Mouse (Mus musculus) midbrain, postnatal 0 days (tissue): ENCODE data around the gene Usp54. TPM values are rescaled to one million over a fixed set of nuclear protein-coding genes. Genes with fewer than 3 reads are reported as not detected.

Experiments used
- ATAC-seq: fragments of 200-750 bp; cut with Nextera tagmentation; 2 replicates; pipeline ENCODE4 v1.8.0; 2017; ENCODE audit warnings: moderate number of reproducible peaks, mild to moderate bottlenecking, moderate TSS enrichment, moderate library complexity; ENCODE audit not compliant: low FRiP score
- DNase-seq: peaks from one replicate; pipeline ENCODE4 v3.0.0-alpha.2; 2015; ENCODE audit warnings: low spot score
- H3K27ac ChIP-seq: fragments of 300-500 bp; sonication (generic); 2 replicates; pipeline ENCODE4 v1.5.1; 2014; ENCODE audit warnings: low read depth, mild to moderate bottlenecking, low read length, mixed read lengths
- H3K27me3 ChIP-seq: fragments of 300-500 bp; sonication (generic); 2 replicates; pipeline ENCODE4 v1.6.1; 2014; ENCODE audit warnings: low read length, control low read depth, mixed read lengths; ENCODE audit not compliant: insufficient read depth
- H3K36me3 ChIP-seq: fragments of 300-500 bp; sonication (generic); 2 replicates; pipeline ENCODE4 v1.6.1; 2014; ENCODE audit warnings: low read length, control low read depth, mixed read lengths; ENCODE audit not compliant: insufficient read depth
- H3K4me1 ChIP-seq: fragments of 300-500 bp; sonication (generic); 2 replicates; pipeline ENCODE4 v1.6.1; 2014; ENCODE audit warnings: mild to moderate bottlenecking, control low read depth, antibody characterized with exemption, low read length, mixed read lengths; ENCODE audit not compliant: insufficient read depth
- H3K4me2 ChIP-seq: fragments of 300-500 bp; sonication (generic); 2 replicates; pipeline ENCODE4 v1.6.1; 2014; ENCODE audit warnings: low read depth, mild to moderate bottlenecking, low read length, mixed read lengths; ENCODE audit not compliant: poor library complexity, severe bottlenecking
- H3K4me3 ChIP-seq: fragments of 300-500 bp; sonication (generic); 2 replicates; pipeline ENCODE4 v1.5.1; 2014; ENCODE audit warnings: low read depth, mild to moderate bottlenecking, low read length, moderate library complexity
- H3K9ac ChIP-seq: fragments of 300-500 bp; sonication (generic); replicated peaks from 2 replicates; pipeline ENCODE4 v1.6.1; 2014; ENCODE audit warnings: mild to moderate bottlenecking, low read length, moderate library complexity, mixed read lengths; ENCODE audit not compliant: poor library complexity, severe bottlenecking
- H3K9me3 ChIP-seq: fragments of 300-500 bp; sonication (generic); 2 replicates; pipeline ENCODE4 v1.6.1; 2016; ENCODE audit warnings: low read length, control low read depth
- CTCF ChIP-seq: IDR thresholded peaks from 2 replicates; pipeline ENCODE4 v1.5.1; 2016; ENCODE audit warnings: antibody characterized with exemption, mild to moderate bottlenecking
- WGBS: fragments of 180-500 bp; shearing (Covaris S2); extraction: QIAGEN DNeasy Blood & Tissue Kit; methylation state at CpG from one replicate; pipeline ENCODE4 v1.1.7; 2014; 5-methylcytosine and 5-hydroxymethylcytosine counted together
- polyA plus RNA-seq: library from polyadenylated mRNA; unstranded; fragments of >200 nt; fragmentation: Nextera tagmentation; extraction: Ambion mirVana; gene quantifications from 2 replicates; pipeline ENCODE4 v1.2.1, GENCODE M21; 2015
- total RNA-seq: library from RNA; depleted of rRNA; stranded (reverse); fragments of >200 nt; gene quantifications from 2 replicates; pipeline ENCODE4 v1.2.3, GENCODE M21; 2014

The Usp54 gene
- total and polyA plus RNA-seq, 2 experiments from 2014 or later, result 6.0 to 25.5 TPM

DNA sequence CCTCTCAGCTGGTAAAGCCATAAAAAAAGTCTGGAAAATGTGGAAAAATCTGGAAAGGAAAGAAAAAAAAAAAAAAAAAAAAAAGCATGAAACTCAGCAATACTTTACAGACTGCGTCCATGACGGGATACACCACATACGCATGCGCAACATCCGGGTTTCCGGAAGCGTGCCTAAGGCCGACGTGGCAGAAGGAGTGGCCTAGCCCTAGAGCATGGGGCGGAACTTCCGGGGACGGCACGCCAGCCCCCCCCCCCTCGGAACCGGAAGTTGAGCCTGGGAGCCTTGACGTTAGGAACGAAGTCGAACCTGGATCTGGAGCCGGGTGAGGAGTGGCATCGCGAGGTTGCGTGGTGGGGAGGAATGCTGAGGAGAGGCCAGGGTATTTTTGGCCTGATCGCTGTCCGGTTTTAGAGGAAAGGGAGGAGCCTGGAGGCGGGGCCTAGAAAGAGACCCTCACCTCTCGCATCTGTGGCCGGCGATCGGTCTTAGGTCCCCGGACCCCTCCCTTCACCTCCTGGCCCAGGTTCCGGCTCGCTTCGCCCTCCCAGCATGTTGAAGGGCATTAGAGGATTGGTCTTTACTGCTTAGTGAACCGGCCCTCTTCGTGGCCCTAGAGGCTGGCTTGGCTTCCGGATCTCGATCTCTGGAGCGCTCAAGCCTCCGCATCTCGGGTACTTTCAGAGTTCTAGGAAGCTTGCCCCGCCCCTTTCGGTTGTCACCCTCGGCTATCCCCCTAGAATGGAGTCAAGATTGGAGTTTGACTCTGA lies 33.4 kb upstream of the Usp54 start, which contains the start of gene Sec24c:
Sec24c (plus strand) TSS at position 245 of the 770 bp plus-strand sequence.
- peaks cover 5% of the 10 kb centered on the region; the same call in 1 of the 2 replicates for H3K4me1 ChIP-seq
- peak within 1 kb of the TSS; percentile 62 for H3K4me3 ChIP-seq
- peak within 1 kb of the TSS; percentile 74 for H3K9ac ChIP-seq
- no peaks in the 10 kb centered on the region; the same call in 1 of the 2 replicates for H3K27me3 ChIP-seq
- TF ChIP-seq CTCF, result no peak
- H3K9me3 ChIP-seq, result no peaks in the 10 kb centered on the region
- DNase-seq, result peak; percentile 99
- H3K4me2 ChIP-seq, result peak within 1 kb of the TSS; percentile 87
- WGBS, result 2% methylated on average over 43 of the region's 43 CpGs
- peak; percentile 97 for ATAC-seq
- peak within 1 kb of the TSS; percentile 81 for H3K27ac ChIP-seq
- peaks cover 23% of the 10 kb centered on the region for H3K36me3 ChIP-seq

DNA sequence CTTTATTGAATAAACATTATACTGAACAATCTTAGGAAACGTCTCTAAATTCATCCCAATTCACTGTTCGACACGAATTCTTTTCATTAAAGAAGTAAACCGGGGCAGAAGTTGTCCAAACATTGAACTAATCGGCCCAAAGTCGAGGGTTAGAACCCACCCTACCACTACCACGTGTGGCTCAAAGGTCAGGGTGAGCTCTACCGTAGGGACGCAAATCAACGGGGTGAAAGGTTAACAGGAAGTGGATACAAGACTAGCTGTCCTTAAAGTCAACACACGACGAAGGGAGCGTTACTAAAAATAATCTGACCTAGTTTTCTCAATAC lies 32.8 kb upstream of the Usp54 start:
- H3K27me3 ChIP-seq, result no peaks in the 10 kb centered on the region; the same call in none of the 2 replicates
- WGBS, result 12% methylated on average over 13 of the region's 13 CpGs
- no peaks in the 10 kb centered on the region for H3K9me3 ChIP-seq
- TF ChIP-seq CTCF, result no peak
- peak overlapping the region; percentile 81; the same call in 1 of the 2 replicates for H3K27ac ChIP-seq
- peak overlapping the region; percentile 62 for H3K4me3 ChIP-seq
- H3K9ac ChIP-seq, result peak overlapping the region; percentile 20; the same call in 1 of the 2 replicates
- H3K4me1 ChIP-seq, result peaks cover 5% of the 10 kb centered on the region; the same call in 1 of the 2 replicates
- peak overlapping the region; percentile 55 for H3K4me2 ChIP-seq
- DNase-seq, result no peak
- peaks cover 19% of the 10 kb centered on the region for H3K36me3 ChIP-seq
- ATAC-seq, result peak; percentile 76

DNA sequence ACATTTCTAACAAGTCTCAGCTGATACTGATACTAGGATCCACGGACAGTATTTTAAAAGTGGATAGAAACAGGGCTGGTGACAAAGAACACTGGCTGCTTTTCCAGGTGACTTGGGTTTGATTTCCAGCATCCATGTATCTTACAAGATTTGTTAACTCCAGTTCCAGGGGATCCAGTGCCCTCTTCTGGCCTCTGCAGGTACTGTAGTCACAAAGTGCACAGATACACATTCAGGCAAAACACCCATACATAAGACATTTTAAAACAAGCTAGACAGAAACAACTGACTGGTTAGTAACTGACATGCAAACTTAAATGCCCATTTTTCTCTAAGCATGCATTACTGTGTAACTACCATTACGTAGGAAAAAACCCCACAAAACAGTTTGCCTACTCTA lies 32.1 kb upstream of the Usp54 start:
- no peak overlapping the region for H3K9ac ChIP-seq
- no peak overlapping the region for H3K27ac ChIP-seq
- ATAC-seq (no peak), DNase-seq (no peak)
- no peak overlapping the region for H3K4me3 ChIP-seq
- TF ChIP-seq CTCF, result peak; percentile 69
- H3K4me2 ChIP-seq, result no peak overlapping the region
- peaks cover 12% of the 10 kb centered on the region for H3K36me3 ChIP-seq
- 91% methylated on average over 2 of the region's 2 CpGs for WGBS
- H3K9me3 ChIP-seq, result no peaks in the 10 kb centered on the region
- peaks cover 5% of the 10 kb centered on the region; the same call in 1 of the 2 replicates for H3K4me1 ChIP-seq
- peaks cover 5% of the 10 kb centered on the region for H3K27me3 ChIP-seq

DNA sequence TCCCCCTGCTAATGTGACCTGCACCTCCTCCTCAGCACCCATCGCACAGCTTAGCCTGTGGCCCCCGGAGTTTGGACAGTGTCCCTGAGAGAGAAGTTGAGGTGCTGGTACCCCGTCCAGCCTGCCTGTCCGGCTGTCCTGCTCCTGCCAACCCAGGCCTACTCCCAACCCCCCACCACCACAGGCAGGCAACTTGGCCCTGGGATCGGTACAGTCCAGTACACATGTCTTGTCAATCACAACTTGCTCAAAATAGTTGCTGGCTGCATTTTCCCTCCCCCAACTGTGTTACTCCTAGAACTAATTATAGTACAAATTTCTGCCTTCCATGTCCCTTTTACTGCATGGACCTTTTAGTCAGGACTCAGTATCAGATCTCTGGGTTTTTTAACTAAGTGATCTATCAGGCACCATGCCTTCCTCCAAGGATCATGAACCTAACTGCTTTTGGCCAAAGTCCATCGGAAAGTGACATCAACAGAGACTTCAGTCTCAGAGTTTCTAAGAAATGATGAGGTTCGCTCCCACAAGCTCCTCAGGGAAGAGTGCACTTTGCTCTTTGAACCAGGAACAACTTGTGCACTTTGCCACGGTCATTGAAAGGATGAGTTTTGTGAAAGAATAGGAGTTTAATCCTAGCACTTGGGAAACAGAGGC lies 27.4 kb upstream of the Usp54 start, which contains the start of gene Synpo2l:
Synpo2l (minus strand) TSS at position 201 of the 657 bp plus-strand sequence.
- TF ChIP-seq CTCF, result no peak
- Histone ChIP-seq H3K9me3 (no peaks in the 10 kb centered on the region), H3K9ac (no peak within 1 kb of the TSS), H3K27me3 (peaks cover 6% of the 10 kb centered on the region), H3K27ac (no peak within 1 kb of the TSS), H3K4me1 (no peaks in the 10 kb centered on the region), H3K36me3 (no peaks in the 10 kb centered on the region), H3K4me2 (no peak within 1 kb of the TSS), H3K4me3 (no peak within 1 kb of the TSS)
- DNase-seq (no peak), ATAC-seq (no peak)
- 84% methylated on average over 8 of the region's 8 CpGs for WGBS

DNA sequence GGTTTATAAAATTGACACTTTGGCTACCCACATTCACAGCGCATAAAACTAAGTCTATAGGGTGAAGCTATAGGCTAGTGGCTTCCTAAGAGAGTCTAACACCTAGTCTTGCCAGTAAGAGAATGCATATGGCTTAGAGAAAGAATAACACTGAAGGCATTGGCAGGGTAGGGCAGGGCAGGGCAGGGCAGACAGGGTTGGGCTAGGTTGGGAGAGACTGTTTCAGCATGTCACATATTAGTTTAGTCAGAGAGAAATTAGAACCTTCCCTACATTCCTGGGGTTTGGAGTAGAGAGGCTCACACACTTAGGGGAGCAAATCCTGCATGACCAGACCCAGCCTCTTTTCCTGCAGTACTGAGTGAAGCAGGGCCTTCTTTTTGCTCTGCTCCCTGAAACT lies 26.6 kb upstream of the Usp54 start:
- H3K27ac ChIP-seq, result no peak overlapping the region
- H3K4me2 ChIP-seq, result no peak overlapping the region
- ATAC-seq (no peak), DNase-seq (no peak)
- 73% methylated on average over 1 of the region's 1 CpGs for WGBS
- H3K27me3 ChIP-seq, result peaks cover 6% of the 10 kb centered on the region
- H3K36me3 ChIP-seq, result no peaks in the 10 kb centered on the region
- H3K9ac ChIP-seq, result no peak overlapping the region
- H3K9me3 ChIP-seq, result no peaks in the 10 kb centered on the region
- no peak for TF ChIP-seq CTCF
- H3K4me1 ChIP-seq, result no peaks in the 10 kb centered on the region
- H3K4me3 ChIP-seq, result no peak overlapping the region

DNA sequence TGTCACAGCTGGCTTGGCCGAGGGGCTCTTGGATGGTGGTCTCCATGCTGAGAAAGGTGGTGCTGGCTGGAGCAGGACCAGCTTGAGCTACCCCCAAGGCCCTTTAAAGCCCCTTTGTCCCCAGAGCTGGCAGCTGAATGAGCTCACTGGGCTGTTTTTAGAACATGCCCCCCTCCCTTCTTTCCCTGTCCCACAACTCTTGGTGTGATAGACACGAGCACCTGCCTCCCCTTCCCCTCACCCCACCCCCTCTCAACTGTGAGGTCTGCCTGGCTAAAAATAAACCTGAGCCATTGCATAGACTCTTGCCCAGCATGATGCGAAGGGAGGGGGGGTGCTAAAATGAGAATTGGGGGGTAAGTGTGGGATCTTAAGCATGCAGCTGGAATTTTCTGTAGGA lies 23.6 kb upstream of the Usp54 start:
- ATAC-seq (no peak), DNase-seq (no peak)
- no peak overlapping the region for H3K4me2 ChIP-seq
- peaks cover 6% of the 10 kb centered on the region; the same call in 1 of the 2 replicates for H3K4me1 ChIP-seq
- TF ChIP-seq CTCF, result no peak
- 34% methylated on average over 3 of the region's 3 CpGs for WGBS
- H3K9ac ChIP-seq, result no peak overlapping the region
- H3K9me3 ChIP-seq, result no peaks in the 10 kb centered on the region
- no peak overlapping the region for H3K27ac ChIP-seq
- H3K4me3 ChIP-seq, result no peak overlapping the region
- peaks cover 6% of the 10 kb centered on the region for H3K27me3 ChIP-seq
- no peaks in the 10 kb centered on the region for H3K36me3 ChIP-seq
